Mouse (Mus musculus): ENCODE results near the gene Zfp266. TPM values are rescaled to one million over a fixed set of nuclear protein-coding genes. Genes with fewer than 3 reads are reported as not detected.

Gene Zfp266
- total RNA-seq, 2 experiments from 2014 or later, result 31.0 to 34.2 TPM

GRCm38 (mm10) chr9:20493281-20493680 is 27.9 kb downstream of the Zfp266 start:
- DNase-seq (ENCODE audit: low spot score in 2 of 2), result no peak

DNA sequence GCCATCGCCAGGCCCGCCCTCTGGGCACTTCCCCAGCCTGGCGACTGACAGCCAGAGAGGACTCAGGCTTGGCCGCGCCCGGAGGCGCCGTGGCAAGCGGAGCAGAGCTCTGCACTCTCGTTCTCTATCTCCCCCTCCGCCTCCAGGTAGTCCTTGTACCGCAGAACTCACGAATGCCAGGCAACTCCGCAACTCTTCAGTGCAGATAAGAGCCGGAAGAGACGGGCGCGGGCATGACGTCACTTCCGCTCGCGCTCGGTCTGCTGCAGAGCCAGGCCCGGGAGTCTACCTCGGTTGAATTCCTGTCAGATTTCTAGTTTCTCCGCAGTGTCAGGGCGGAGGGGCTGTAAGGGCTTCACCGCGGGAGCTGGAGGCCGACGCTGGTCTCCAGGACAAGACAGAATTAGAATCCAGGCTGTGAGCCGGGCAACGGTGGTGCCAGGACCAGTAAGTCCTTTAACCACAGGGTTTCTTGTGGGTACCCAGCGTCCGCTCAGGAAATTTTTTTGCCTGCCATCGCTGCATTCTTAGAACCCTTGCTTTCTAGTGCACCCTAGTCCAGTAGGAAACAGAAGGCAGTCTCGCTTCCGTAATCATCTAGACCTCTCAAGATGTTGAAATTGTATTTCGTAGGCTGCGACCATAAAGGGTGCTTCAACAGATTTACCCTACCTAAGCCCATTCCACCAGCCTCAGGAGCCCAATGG is 28.5 kb downstream of the Zfp266 start, which contains the start of gene Zfp426:
Gene Zfp426, minus strand, starts transcription at position 220 of the 707 bp plus-strand sequence.
- peak; percentile 81 to 84 for DNase-seq (ENCODE audit: low spot score in 2 of 2)

DNA sequence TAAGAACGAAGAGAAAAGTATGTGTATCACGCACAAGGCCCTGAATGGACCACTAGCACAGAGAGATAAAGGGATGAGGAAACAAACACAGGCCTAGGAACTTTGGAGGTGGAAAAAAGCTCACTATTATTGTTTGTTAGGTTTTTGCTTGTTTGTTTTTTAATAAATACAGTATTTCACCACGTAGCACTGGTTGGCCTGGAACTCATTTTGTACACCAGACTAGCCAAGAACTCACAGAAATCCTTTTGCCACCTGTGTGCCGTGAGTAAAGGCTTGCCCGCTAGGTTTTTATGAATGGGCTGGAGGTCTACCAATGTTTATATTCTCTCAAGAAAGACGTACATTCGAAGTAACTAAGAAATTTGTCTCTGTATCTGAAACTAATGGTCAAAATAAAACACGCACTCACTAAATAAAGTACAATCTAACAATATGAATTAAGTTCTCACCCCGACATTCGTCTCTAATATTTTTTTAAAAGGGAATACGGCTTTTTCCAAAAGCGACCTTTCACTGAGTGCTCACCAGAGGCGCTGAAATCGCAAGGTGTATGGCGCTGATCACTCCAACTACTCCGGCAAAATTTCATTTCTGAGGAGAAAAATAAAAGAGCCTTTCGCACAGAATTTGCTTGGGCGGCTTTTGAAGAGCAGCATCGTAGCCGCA is 29.2 kb downstream of the Zfp266 start:
- no peak for DNase-seq (ENCODE audit: low spot score in 2 of 2)

DNA sequence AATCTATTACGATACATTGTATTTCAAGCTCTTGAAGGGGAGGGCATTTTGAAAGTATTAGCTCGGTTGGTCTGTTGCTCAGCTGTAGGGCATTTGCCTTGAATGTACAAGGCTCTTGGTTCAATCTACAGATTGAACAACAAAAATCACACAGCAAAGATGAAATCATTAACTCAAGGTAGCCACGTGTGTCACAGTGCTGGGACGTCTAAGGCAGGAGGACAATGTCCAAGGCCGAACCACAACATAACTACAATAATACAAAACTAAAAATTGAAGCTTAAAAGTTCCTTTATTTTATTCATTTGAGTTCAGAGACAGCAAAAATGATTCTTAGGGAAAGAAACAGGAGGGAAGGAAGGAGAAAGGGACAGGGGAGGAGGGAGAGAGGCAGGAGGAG is 31.7 kb downstream of the Zfp266 start:
- DNase-seq (ENCODE audit: low spot score in 2 of 2), result no peak

DNA sequence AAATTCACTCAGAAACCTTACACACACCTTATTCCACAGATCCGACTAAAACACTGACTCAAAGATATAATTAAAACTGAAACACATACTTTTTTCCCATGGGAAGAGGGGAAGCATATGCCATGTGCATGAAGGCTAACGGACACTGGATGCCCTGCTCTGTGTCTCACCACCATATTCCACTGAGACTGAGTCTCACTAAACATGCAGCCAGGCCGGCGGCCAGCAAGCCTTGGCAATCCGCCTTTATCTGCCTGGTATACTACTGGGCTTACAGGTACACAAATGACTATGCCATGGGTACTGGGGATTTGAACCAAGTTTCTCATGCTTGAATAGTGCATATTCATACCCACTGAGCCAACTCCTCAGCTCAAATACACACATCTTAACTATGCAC is 41.8 kb downstream of the Zfp266 start:
- no peak for DNase-seq (ENCODE audit: low spot score in 2 of 2)

- DNase-seq (ENCODE audit: low spot score in 2 of 2), result no peak
Measured at GRCm38 (mm10) chr9:20476632-20477031, 44.6 kb downstream of the Zfp266 start.

GRCm38 (mm10) chr9:20466761-20467442 is 54.3 kb downstream of the Zfp266 start:
- DNase-seq (ENCODE audit: low spot score in 2 of 2), result peak; percentile 48 to 54

- DNase-seq (ENCODE audit: low spot score in 2 of 2), result peak; percentile 64 to 69
Measured at GRCm38 (mm10) chr9:20459377-20460317, 61.6 kb downstream of the Zfp266 start, which contains the start of gene Zfp26. Zfp26 (minus strand) TSS chr9:20460162.

DNA sequence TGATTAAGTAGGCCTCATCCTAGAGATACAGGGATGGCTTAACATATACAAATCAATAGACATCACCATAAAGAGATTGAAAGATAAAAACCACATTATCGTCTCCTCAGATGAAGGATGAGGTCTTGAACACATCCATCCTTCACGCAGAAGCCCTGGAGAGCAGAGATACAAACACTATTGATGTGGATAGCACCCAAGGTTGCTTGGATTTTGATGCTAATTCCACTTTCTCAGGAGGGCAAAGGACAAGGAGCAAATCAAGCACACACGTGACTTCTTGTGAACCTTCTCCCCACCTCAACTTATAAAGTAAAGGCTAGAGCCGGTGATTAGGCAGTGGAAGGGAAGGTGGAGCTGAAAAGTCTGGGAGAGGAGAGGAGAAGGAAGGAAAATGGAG is 67.6 kb downstream of the Zfp266 start:
- no peak for DNase-seq (ENCODE audit: low spot score in 2 of 2)

- DNase-seq (ENCODE audit: low spot score in 2 of 2), result no peak
Measured at GRCm38 (mm10) chr9:20451493-20451892, 69.7 kb downstream of the Zfp266 start.

Other genes with a start within 250 kb of the Zfp266 start
- not detected for gene Olfr39, start 239.1 kb downstream of the Zfp266 start, total RNA-seq (2021)
- not detected for gene Olfr873, start 222.9 kb downstream of the Zfp266 start, total RNA-seq (2021)
- not detected for gene Olfr18, start 185.3 kb downstream of the Zfp266 start, total RNA-seq (2021)
- 1 to 10 TPM; 5.5 to 8.9 TPM for gene Zfp560, start 136.2 kb downstream of the Zfp266 start, total RNA-seq (2021)
- 10 to 100 TPM; 15.5 to 17.3 TPM for gene Zfp26, start 61.3 kb downstream of the Zfp266 start, total RNA-seq (2021)
- gene Zfp426, start 28.7 kb downstream of the Zfp266 start, total RNA-seq (2021), result 10 to 100 TPM; 20.4 to 20.9 TPM
- 1 to 10 TPM; 5.9 to 6.7 TPM for gene Zfp846, start 59.9 kb upstream of the Zfp266 start, total RNA-seq (2021)
- gene Ubl5, start 121.5 kb upstream of the Zfp266 start, total RNA-seq (2021), result 100 to 1,000 TPM; 352 to 436 TPM
- gene Fbxl12, start 123.3 kb upstream of the Zfp266 start, total RNA-seq (2021), result 10 to 100 TPM; 18.3 to 19.4 TPM
- gene Pin1, start 130.7 kb upstream of the Zfp266 start, total RNA-seq (2021), result 10 to 100 TPM; 24.9 to 27.7 TPM
- under 1 TPM; 0.53 to 0.58 TPM for gene Olfm2, start 224.9 kb upstream of the Zfp266 start, total RNA-seq (2021)